Mouse (Mus musculus) gonadal fat pad, adult 2 months (tissue): Measurements from ENCODE around the gene Epdr1. TPM values are rescaled to one million over a fixed set of nuclear protein-coding genes. Genes with fewer than 3 reads are reported as not detected.
"Not testable (repeated sequence)": the region's sequence is repeated elsewhere in the genome, so short reads cannot be mapped to it uniquely, and the experiment has no call there.

Experiments
- DNase-seq: peaks from one replicate; pipeline ENCODE4 v3.0.0-alpha.2; 2012; ENCODE audit warnings: low read depth
- polyA plus RNA-seq: library from polyadenylated mRNA; depleted of rRNA; stranded (reverse); fragments of >200 nt; gene quantifications from 2 replicates; pipeline ENCODE4 v1.2.3, GENCODE M21; 2012; rRNA removed

Gene Epdr1
- polyA plus RNA-seq, 1 experiment: 7.7 TPM

DNA sequence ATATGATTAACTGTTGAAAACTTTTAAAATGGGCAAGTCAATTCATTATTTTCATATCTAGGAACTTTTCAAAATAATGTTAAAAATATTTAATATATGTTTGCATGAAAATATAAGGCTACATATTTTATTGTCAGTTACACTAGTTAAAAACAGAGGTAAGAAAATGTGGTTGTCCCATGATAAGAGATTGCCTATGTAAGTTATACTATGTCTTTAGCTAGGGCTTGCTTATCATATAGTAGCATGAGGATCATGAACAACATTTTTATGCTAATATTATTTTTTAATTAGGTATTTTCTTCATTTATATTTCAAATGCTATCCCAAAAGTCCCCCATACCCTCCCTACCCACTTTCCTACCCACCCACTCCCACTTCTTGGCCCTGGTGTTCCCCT, 14.8 kb downstream of the Epdr1 start:
- no peak for DNase-seq

DNA sequence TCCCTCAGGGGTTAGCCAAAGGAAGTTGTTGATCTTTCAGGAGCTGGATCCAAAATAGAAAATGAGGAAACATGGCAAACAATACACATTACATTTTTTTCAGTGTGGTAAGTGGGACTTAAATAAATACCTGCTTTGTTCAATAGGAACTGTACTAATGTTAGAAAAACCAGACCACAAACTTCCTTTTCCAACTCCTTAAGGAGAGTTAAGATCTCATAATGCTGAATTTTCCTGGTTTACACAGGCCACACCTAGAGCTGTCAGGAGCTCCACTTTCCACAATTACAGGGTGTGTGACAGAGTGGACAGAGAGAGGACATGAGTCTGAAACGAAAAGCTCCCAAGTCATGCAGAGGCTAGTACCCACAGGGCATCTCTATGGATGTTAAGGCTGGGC, 16.0 kb downstream of the Epdr1 start:
- no peak for DNase-seq

DNA sequence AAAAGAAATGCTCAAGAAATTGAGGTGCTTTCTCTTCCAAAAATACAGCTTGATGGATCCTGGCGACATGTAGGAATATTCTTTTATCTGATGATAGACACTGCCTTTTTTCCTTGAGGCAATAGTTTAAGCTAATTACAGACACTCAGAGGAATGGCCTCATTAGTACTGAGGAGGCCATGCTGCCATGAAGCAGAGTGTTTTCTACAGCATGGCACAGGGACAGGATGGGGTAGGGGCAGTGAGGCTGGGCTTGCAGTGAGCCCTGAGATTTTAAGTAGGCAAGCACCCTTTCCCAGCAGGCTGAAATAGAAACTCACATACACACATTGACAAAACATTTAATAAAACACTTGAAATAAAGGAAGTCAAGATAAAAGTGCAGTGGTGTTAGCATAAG, 17.2 kb downstream of the Epdr1 start:
- no peak for DNase-seq

DNA sequence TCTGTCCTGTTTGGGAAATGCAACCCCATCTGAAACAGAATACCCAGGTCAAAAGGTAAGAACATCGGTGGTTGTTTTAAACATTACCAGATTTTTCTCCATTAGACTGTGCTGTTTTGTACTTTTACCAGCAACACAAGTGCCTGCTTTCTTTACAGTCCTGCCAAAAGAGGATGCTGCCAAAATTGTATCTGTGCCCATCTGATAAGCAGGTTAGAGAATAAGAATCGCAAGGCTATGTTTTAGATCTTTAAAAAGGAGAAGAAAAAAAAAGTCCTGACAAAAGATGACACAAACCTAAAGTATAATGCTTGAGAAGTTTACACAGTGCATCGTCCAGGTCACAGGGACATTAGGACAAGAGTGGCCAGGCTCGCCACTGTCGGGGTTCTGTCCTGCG, 20.5 kb downstream of the Epdr1 start:
- DNase-seq: peak; percentile 5

DNA sequence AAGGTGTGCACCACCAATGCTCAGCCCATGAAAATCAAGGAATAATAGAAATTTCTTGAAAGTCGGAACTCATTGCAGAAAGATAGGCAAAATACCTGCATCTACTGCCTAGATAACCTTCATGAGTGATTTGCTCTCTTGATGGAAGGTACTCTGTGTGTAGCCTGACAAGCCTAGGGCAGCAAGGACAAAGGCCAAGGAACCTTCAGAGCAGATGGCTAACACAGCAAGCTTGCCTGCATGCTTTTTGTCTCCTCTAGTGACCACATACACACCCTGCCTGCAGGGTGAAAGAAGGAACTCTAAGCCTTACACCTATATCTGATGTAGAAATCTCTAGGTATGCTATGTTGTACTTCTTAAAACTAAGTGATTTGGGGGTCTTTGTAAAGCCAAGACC, 24.6 kb downstream of the Epdr1 start:
- no peak for DNase-seq

DNA sequence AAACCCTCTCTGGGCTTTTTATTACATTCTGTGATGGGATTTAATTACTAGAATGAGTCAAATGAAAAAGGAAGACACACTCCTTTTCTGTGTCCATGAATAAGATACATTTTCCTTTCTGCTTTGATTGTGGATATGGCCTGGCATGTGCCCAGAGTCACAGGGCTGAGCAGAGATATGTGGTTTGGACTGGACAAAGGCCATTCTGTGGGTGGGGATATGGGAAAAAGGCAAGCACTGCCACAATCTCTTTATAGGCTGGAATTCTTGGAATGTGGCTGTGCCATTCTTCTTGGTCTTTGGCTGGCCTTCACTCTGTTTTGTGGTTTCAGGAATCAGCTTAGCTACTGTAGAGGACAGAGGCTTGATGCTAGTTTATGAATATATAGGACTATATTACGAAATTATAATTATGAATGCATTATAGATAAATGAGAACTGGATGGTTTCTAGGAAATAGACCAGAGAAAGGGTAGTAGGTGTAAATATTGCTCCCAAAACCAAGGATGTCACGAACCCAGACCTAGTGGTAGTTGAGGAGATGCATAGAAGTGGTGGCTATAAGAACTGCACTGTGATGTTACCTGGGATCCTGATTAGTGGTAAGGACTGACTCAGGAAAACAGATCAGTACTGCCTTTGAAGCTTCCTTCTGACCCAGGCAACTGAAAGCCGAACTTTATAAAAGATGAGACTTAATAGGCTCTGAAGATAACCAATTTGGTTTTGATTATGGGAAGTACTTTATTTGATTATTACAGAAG, 28.5 kb downstream of the Epdr1 start:
- no peak for DNase-seq

DNA sequence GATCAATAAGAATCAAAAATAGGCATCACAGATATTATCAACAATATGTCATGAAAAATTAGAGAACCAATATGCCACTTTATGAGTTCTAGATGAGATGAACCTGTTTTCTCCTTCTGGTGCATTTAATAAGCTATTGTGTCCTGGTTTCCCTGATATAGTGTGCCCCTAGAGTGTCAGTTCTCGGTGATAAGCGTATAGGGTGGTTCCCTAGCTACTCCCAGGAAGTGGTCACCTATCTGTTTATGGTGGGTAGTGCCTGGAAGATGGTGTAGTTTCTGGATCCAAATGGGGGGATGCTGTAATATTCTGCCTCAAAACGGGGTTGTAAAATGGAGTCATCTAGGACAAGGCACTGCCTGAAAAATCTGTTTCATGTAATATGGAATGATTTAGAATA, 43.8 kb downstream of the Epdr1 start:
- DNase-seq: no peak

DNA sequence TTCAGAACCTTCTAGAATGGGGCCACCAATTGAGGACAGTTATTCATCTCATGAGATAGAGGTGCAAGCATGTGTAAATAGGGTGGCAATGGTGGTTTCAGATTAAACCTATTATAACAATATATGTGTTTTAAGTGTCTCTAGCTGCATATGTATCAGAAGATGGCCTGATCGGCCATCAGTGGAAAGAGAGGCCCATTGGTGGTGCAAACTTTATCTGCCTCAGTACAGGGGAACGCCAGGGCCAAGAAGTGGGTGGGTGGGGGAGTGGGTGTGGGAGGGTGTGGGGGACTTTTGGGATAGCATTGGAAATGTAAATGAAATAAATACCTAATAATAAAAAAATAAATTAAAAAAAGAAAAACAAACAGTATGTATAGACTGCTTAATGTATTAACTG, 45.0 kb downstream of the Epdr1 start:
- DNase-seq: not testable (repeated sequence)

DNA sequence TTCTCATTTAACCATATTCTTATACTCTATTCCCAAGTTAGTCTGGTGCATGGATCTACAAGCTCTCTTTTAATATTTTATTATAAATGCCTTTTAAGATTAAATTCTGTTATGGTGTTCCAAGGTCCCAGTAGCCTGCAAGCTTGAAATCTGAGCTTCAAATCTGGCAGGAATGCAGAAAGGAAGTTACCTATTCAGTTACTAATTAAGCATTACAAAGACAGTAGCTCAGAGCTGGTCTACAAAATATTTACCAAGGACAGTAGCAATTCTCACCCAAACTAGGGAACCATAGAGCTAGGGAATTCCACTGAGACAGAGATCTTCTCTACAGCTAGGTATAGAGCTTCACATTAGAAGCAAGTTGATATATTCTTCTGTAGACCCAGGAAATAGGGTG, 49.6 kb downstream of the Epdr1 start:
- not testable (repeated sequence) for DNase-seq

DNA sequence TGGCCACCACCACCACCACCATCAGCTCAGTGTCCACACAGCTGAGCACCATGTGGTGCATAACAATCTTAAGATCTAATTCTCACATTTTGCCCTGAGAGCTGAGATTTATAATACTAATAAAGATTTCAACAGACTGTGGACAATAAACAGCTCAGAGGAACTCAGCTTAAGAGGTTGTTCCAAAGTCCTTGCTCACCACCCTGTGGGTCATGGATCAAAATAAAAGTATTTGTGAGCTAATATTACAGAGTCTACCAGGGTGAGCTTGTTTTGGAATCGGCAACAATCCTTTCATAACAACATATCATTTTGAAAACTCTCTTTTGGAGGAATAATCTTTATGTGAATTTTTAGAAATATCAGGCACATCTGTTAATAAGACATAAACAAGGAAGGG, 57.2 kb downstream of the Epdr1 start:
- no peak for DNase-seq

DNA sequence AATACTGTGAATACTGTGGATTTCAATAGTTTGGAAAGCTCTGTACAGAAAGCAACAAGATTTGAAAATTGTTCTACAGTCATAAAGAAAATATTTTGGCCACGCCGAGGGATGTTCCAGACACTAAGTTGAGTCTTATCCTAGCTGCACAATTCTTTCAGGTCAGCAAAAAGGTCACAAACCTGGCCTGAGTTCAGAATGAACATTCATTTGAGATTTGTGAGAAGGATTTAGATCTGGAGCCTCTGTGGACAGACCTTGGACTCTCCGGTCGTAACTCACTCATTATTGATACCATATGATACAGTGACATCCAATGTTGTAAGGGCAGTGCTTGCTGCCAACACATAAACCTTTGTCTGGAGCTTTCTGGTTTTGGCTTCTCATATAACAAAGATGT, 64.3 kb downstream of the Epdr1 start:
- DNase-seq: no peak

Other genes starting within 250 kb of the Epdr1 start
- 25.7 and 26.3 TPM in 2 replicates for gene Stard3nl, start 224.1 kb downstream of the Epdr1 start, polyA plus RNA-seq
- gene Sfrp4, start 3.2 kb upstream of the Epdr1 start, polyA plus RNA-seq: 2.0 and 4.7 TPM in 2 replicates
- gene Nme8, start 77.9 kb upstream of the Epdr1 start, polyA plus RNA-seq: 0.07 and 0.18 TPM in 2 replicates
- 0.14 and 0.15 TPM in 2 replicates for gene Gpr141, start 204.3 kb upstream of the Epdr1 start, polyA plus RNA-seq